Mouse (Mus musculus): ENCODE results near the gene Col23a1.

Col23a1 gene

DNA sequence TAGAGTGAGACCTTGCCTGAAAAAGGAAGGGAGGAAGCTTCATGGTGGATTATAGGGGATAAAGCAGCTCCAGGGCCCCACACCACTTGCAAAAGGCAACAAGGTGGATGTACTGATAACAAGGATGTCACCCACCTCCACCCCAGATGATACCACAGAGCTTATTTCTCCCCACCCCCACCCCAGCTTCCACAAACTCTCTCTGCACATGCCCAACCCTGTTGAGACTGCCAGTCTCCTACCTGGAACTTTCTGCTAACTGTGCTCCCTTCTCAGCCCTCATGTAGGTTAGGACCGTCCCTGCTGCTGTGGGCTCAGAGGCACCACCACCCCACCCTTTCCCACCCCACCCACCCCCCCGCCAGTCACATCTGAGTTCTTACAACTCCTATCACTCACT is 154.1 kb downstream of the Col23a1 start:
- no peak for DNase-seq

DNA sequence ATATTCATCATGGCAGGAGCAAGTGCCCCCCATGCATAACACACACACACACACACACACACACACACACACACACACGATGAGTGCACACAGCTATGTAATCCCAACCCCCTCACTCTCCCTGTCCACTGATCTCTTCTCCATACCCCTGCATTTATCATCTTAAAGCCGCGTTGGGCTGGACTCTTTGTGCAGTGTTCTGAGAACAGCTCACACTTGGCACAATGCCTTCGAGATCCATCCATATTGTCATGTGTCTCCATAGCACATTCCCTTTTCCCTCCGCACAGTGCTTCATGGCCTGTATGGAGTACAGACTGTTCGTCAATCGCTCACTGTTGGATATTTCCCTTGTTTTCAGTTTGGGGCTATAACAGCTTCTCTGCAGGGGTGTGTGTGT is 154.9 kb downstream of the Col23a1 start:
- no peak for DNase-seq

DNA sequence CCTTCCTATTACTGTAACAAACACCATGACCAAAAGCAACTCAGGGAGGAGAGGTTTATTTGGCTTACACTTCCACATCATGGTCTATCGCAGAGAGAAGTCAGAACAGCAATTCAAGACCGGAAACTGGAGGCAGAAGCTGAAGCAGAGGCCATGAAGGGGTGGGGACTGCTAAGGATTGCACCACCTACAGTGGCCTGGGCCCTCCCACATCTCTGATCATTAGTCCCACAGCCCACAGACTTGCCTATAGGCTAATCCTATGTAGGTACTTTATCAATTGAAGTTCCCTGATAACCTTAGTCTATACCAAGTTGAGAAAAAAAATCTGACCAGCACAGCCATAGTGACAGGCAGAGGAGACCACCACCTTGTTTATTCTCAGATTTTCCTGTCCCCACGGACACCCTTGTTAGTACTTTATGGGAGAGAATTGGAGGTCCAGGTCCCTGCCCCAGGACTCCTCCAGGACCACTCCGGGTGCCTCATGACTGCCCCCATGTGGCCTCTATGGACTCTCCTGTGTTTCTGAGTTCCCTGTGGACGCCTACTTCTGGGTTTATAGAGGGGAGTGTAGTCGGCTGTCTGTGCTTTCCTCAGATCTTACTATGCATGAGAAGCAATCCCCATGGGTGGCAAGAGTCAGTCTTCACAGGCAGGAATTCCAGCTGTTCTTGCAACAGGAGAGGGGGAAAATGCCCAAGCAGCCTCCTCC is 157.1 kb downstream of the Col23a1 start:
- DNase-seq: peak; percentile 37 to 49

DNA sequence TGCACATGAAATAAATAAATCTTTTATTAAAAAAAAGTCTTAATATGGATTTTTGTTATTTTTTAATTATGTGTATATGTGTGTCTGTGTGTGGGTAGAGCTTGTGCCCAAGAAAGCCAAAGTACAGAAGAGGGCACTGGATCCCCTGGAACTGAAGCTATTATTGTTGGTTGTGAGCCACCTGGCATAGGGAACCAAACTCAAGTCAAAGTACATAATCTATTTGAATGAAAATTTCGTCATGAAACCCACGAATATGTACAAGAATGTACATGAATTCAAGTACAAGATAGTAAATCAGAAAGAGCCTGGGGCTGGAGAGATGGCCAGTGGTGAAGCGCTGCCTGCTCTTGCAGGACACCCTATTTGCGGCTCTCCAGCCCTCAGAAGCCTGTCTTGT is 158.5 kb downstream of the Col23a1 start:
- no peak for DNase-seq

DNA sequence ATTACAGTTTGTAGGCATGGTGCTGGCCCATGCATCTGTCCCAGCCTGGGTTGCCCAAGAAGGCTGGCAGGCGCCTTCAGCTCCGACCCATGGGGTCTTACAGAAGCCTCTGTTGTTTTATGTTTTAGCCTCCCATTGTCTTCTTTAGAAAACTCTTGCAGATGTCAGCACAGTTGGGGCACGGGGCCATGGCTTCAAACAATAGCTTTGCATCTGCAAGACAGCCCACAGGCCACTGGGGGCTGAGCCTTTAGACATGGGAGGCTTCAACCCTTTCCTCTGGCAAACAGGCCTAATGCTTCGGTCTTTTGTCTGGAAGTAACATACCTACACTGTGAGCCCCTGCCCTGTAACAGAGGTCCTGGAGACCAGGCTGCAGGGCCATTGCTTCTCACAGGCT is 159.0 kb downstream of the Col23a1 start:
- DNase-seq: no peak

DNA sequence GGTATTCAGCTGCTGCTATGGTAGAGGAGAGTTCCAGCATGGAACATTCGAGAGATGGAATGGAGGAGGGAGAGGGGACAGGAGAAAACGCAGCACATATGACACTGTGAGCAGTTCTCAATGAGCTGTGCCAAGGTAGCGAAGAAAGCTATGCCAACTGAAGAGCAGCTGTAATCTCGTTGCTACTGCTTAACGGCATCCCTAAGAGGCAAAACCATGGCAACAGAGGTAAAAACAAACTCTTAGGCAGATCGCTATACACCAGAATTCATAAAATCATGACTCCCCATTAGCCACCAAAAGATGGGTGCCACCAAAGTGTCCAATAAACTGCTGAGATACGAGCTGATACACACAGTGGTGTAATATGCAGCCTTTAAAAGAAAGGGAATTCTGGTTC is 160.2 kb downstream of the Col23a1 start:
- DNase-seq: no peak

DNA sequence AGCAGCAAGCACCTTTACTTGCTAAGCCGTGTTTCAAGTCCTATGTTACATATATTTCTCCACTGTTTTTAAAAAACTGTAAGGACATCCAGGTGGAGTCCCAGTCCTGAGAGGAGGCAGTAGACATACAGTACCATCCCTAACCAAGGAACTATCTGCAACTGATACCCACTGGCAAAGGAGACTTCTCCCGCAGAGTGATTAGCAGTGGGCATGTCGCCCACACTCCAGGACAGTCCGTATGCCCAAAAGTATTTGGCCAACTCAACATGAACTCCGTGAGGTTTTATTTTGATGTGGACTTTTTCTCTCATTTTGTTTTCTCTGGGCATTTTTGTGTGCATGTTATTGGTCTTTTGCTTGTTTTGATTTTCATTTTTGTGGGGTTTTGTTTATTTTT is 161.6 kb downstream of the Col23a1 start:
- peak; percentile 11 for DNase-seq

DNA sequence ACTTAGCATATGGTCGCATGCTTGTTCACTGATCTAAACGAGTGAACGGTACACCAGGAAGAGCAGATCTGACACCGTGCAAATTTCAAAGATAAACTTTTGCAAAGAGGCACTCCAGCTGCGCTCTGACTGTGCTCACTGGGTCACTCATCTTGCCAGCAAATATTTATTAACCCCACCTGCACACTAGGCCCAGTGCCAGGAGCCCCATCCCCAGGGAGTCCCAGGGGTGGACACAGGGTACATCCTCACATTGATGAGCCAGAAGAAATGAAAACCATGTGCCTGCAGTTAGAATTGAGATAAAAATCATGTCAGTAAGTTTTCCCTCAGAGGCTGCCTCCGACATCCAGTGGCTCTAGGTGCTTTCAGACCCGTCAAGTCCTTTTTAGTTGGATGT is 162.2 kb downstream of the Col23a1 start:
- DNase-seq: no peak

DNA sequence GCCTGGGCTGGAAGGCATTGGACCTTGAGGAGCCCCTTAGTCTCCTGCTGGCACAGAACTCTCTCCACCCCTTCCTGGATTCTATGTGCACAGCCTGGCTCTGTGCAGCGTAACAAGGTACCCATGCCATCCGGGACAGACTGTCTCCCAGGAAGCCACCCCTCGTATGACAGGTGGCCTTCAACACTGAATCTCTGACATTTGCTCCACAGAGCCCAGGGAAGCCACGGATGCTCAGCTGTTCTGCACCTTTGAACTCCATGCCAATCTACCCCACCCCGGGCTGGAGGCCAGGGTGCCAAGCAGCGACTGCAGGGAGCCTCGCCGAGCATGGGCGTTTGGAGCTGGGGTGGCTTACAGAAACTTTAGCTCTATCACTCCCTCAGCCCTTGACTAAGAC is 164.0 kb downstream of the Col23a1 start:
- no peak for DNase-seq

DNA sequence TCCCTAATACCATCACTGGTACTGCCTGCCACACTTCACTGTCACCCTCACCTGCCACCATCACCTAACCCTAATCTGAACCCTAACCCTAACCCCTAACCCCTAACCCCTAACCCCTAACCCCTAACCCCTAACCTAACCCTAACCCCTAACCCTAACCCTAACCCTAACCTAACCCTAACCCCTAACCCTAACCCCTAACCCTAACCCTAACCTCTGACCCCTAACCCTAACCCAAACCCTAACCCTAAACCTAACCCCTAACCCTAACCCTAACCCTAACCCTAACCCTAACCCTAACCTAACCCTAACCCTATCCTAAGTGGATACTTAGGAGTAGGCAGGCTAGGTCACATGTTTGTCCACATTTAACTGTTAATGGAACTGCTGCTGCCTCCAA is 165.8 kb downstream of the Col23a1 start:
- no peak for DNase-seq

DNA sequence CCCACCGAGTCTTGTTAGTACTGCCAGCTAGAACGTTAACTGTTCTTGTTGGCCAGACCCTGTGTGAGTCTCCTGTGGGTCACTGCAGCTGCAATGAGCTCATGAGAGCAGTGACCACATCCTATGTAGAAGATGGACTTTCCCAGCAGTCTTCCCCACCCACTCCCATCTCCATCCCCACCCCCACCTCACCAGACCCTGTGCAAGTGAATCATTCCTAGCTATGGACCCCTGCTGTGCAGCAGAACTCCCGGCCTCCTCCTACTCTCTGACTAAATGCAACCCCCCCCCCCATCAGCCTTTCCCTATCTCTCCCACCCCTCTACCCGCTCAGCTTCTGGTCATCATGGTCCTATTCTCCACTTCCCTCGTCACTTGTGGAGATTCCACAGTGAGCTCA is 167.9 kb downstream of the Col23a1 start:
- DNase-seq: no peak

DNA sequence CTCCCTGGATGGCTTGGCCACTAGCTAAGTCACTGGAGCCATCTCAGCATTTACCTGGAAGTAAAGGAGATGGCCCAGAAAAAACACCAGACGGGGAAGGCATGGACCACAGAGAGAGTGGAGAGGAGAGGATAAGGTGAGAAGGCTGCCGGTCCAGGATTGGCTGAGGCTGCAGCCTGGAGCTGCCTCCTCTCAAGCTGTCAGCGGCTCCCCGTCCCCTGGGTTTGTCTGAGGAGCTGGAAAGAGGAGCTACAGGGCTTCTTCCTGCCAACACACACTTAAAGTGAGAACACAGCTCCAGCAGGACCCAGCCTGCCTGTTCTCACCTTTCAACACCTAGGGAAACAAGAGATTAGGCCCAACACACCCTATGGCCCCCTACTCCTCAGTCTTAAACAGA is 168.9 kb downstream of the Col23a1 start:
- no peak for DNase-seq

DNA sequence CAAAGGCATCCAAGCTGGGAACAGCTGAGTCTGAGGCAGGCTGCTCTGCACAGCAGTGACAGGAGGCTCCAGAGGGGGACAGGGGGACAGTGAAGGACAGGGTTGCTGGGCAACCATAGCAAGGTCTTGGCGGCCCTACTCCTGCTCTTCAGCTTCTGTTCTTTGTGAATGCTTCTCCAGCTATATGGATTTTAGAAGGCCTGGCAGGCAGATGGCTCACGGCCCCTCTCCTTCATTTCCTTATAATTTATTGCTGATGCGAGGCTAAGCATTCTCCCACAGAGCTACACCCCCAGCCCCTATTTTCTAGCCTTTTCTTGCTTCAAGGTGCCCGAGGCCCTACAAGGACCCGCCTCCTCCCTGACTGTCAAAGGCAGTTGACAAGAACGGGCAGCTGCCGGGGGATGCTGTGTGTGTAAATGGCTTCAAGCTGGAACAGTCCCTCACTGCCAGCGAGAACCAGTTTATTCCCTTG is 169.9 kb downstream of the Col23a1 start:
- no peak for DNase-seq

DNA sequence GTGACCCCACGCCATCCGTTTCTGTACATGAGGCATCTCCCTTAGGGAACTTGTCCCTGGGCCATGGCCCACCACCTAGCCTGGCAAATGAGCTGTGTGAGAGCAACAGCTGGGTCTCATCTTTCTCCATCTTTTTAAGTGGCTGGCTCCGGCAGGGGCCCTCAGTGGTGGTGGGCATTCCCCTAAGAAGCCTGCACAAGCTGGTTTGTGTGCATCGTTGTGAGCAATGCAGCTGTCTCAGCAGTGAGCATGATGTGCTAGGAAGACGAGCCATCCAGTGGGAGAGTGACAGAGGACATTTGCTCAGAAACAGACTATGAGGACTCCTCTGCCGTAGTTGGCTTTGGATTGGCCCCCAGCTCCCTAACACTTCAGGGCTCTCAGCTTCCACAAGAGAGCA is 179.0 kb downstream of the Col23a1 start:
- DNase-seq: no peak

DNA sequence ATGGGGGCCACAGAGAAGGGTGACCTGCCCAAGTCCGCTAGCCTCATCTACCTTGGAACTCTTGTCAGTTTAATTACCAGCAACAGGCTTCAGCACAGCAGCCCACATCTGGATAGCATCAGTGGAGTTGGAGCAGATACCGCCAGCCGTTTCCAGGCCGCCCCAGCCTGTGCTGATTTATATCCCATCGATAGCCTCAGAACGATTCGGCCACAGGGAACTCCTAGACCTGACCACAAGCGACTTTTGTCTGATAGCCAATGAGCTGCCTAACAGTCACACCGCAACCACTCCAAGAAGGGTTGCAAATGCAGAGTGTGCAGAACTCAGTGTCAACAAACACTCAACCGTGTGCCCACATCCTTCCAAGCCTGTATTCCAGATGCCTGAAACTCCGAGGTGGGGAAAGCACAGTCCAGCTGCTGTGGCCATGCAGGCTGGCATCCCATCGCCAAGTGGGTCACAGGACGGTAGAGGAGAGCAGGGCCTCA is 179.7 kb downstream of the Col23a1 start:
- no peak for DNase-seq

DNA sequence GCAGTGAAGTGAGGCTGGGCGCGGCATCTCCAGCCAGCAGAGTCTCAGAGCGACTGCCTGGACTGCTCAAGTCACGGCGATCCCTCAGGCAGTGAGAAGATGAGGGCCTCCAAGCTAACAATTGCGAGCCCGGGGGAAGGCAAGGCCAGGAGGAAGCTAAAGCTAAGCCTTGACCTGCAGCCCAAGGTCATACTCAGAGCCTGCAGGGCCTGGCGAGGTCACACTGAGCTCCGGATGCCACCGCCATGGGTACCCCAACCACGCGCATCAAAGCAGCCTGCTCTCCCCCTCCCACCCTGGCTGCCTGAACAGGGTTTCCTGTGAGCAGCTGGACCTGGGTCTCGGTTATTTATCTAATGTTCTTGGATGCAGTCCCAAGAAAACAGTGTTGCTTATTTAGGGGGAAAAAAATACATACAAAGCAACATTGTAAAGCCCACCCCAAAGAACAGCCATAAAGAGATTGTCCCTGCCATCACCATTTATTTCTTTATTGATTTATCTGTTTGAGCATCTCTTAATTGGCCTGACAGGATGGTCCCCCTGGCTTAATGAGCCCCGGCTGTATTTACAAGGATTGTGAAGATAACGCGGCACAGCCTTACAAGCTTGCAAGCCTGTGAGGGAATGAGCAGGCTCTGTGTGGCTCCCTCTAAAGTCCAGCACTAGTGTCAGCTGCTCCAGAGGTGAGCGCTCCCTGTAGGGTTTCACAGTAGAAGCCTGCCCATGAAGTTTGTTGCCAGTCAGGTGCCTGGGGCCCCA is 180.8 kb downstream of the Col23a1 start:
- no peak for DNase-seq

DNA sequence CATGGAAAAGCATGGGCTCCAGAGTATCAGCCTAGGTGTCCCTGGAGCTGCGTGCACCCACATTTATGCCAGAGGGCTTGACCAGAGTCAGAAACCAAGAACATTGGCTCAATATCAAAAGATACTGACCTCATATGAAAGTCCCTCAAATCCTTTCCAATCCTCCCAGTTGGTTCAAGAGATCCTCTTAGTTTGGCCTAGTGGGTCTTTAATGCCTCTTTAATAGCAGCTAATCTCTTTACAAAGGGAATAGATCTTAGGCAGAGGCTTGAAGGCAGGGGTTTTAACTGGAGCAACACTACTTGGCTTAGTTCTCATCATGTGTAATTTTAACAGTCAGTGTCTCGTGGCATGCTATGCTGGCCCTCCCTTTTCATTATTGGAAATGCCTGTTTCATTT is 184.0 kb downstream of the Col23a1 start:
- DNase-seq: no peak

DNA sequence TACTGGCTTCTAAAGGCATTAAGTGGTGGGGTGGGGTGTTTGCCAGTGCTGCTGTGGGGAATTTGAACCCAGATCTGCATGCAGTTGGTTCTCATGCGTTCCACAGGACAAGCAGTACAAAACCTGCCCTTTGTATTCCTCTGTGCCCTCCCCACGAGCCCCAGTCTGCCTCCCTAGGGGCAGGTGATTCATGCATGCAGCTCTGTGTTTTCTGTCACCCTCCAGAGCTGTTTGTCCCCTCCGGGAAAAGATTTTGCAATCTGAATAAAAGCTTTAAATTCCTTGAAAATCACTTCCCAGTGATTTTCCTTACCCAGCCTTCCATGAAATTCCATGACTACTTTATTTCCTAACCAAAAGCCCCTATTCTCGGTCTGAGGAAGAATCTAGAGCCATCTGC is 186.8 kb downstream of the Col23a1 start:
- no peak for DNase-seq

DNA sequence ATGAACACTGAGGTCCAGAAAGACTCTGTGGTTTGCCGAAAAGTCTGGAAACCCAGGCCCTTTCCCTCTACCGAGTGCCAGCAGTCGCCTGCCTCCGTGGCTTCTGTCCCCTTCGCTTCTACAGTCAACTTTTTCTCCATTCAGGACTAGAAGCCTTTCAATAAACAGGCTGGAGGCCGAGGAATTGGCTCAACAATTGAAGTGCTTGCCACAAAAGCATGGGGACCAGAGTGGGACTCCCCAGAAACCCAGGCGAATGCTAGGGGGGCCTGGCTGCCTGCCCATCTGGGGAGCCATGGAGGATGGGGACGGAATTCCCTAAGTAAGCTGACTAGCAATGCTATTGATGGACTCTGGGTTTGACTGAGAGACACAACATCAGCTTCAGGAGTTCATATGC is 187.9 kb downstream of the Col23a1 start:
- DNase-seq: no peak

DNA sequence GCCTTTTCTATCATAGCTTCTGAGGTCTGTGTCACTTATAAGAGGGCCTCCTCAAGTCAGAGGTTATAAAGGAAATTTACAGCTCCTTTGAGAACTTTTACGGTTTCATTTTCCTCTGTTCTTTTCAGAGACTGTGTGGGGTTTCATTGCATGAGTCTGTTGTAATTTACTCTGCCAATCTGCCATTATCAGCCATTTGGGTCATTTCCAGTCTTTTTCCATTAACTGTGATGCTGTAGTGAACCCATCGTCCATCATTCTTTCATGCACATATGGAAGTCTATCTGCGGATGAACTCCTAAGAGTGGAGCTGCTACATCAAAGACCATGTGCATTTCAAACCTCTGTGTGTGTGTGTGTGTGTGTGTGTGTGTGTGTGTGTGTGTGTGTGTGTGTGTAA is 192.5 kb downstream of the Col23a1 start:
- no peak for DNase-seq

DNA sequence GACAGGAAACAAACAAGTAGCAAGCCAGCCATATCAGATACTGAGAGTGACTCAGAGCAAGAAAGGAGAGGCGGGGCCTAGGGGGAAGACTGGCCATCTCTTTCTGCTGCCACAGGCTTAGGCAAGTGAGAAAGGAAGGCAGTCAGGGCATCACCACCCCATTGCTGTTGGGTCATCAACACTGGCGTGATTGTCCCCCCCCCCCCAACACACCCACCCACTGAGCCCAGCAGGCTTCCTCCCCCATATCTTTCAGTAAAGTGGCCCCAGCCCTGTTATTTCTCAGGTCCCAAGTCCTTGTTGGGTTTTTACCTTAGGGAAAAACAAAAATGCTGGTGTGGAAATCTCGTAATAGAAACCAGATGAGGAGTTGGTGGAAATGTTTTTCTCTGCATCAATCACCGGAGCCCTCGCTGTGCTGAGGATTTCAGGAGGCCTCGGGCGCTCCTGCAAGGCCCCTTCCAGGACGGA is 195.4 kb downstream of the Col23a1 start:
- no peak for DNase-seq

DNA sequence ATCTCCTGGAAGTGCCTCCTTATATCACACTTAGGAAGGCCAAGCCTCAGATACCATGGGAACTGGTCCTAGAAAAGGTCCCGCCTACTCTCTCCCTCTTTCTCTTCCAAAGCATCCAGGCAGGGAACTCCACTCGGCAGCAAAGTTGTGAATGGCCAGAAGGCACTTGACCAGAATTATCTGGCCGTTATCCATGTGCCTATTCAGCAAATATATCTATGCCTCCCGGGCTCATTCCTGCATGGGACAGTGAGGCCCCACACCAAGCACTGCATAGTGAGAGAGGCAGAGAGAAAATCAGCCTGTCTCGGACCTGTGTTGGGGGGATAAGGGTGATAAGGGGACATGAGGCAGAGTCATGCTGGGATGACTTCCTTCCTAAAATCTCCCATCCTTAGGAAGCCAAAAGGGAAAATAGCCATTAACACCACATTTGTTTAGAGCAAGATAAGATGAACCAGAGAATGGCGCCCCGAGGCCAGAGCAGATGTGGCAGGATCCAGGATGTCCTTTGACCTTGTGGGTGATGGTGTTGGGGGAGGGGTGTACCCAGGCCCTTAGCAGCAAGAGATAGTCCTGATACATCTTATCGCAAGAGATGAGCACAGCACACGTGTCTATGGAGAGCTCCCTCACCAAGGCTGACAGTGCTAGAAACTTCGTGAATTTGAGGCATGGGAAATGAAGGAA is 196.2 kb downstream of the Col23a1 start:
- no peak for DNase-seq

DNA sequence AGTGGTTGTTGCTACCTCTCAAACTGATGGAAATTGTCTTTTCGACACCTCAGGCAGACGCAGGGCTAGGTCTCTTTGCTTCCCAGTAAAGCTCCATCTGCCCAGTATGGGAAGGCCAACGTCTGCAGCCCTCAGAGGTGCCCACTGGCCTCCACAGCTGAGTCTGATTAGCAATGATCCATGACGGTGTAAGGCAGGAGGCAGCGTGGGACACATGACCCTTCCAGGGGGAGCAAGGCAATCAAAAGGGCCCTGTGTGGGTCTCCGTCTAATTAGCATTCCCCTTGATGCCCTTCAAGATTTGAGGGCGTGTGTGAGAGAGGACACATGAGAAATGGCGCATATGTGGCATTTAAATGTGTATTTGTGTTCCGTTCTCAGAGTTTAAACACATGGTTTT is 199.1 kb downstream of the Col23a1 start:
- no peak for DNase-seq

DNA sequence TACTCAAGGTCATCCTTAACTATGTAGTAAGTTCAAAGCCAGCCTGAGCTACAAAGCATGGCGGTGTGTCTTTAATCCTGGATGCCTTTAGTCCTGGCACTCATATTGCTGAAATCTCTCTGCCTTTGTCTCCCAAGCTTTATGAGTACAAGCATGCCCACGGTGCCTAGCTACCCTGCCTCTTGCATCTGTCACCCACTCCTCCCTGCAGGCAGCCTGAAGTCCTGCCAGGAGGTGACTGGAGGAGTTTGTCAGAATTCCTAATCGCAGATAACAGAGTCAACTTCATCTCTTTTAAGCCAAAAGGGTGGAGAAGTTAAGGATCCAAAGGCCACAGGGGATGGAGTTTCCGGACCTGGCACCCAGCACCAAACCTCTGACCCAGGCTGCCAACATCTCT is 203.7 kb downstream of the Col23a1 start:
- DNase-seq: no peak

Data from cerebellum, postnatal 36 days (tissue).